Mouse (Mus musculus): ENCODE results near the gene Olfr539. TPM values are rescaled to one million over a fixed set of nuclear protein-coding genes. Genes with fewer than 3 reads are reported as not detected.
"Not testable (repeated sequence)": the region's sequence is repeated elsewhere in the genome, so short reads cannot be mapped to it uniquely, and the experiment has no call there.

Gene Olfr539
- polyA plus RNA-seq (2016; fragmentation: Nextera tagmentation; extraction: Ambion mirVana) = not detected in 2 replicates

DNA sequence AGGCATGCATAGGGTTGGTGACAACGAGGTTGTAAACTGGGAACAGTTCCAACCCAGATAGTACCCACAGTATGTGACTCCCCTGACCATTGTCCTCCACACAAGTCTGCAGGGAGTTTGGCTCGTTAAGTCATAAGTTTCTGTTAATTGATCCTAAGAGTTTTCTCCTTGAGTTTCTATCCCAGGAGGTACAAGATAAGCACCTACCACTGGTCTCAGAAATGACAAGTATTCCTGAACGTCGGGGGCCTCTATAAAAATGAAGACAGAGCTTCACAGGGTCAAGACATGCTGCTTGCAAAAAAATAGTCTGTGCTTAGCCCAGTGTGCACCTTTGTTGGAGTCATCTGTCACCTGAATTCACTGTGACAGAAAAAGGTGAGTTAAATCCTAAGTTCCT is at the start of gene Olfr539:
Gene Olfr539 (plus strand): TSS at position 301 of the 400 bp plus-strand sequence.
- 82% methylated on average over 4 of the region's 4 CpGs for WGBS
- H3K27ac ChIP-seq (replicated peaks) = no peak within 1 kb of the TSS
- H3K9me3 ChIP-seq = no peaks in the 10 kb centered on the region
- no peaks in the 10 kb centered on the region for H3K4me1 ChIP-seq
- H3K27me3 ChIP-seq (replicated peaks; ENCODE audit: low read depth, poor library complexity, severe bottlenecking) = no peaks in the 10 kb centered on the region
- no peak within 1 kb of the TSS for H3K4me3 ChIP-seq
- no peaks in the 10 kb centered on the region for H3K36me3 ChIP-seq (replicated peaks)
- no peak for DNase-seq (ENCODE audit: low spot score)

- DNase-seq (ENCODE audit: low spot score); H3K36me3 ChIP-seq (replicated peaks); H3K9me3 ChIP-seq; H3K27me3 ChIP-seq (replicated peaks; ENCODE audit: low read depth, poor library complexity, severe bottlenecking); H3K4me3 ChIP-seq; H3K27ac ChIP-seq (replicated peaks); H3K4me1 ChIP-seq: not testable (repeated sequence)
- WGBS = 91% methylated on average over 3 of the region's 3 CpGs
Measured at GRCm38 (mm10) chr7:140628670-140629069, 31.1 kb upstream of the Olfr539 start, which contains the start of gene Olfr61. Gene Olfr61, plus strand, starts transcription at chr7:140628970.

GRCm38 (mm10) chr7:140630559-140630958 is 29.2 kb upstream of the Olfr539 start:
- no peak overlapping the region for H3K27ac ChIP-seq (replicated peaks)
- no peak for DNase-seq (ENCODE audit: low spot score)
- no peaks in the 10 kb centered on the region for H3K9me3 ChIP-seq
- WGBS = 89% methylated on average over 1 of the region's 1 CpGs
- H3K36me3 ChIP-seq (replicated peaks) = no peaks in the 10 kb centered on the region
- no peaks in the 10 kb centered on the region for H3K27me3 ChIP-seq (replicated peaks; ENCODE audit: low read depth, poor library complexity, severe bottlenecking)
- H3K4me1 ChIP-seq = no peaks in the 10 kb centered on the region
- no peak overlapping the region for H3K4me3 ChIP-seq

DNA sequence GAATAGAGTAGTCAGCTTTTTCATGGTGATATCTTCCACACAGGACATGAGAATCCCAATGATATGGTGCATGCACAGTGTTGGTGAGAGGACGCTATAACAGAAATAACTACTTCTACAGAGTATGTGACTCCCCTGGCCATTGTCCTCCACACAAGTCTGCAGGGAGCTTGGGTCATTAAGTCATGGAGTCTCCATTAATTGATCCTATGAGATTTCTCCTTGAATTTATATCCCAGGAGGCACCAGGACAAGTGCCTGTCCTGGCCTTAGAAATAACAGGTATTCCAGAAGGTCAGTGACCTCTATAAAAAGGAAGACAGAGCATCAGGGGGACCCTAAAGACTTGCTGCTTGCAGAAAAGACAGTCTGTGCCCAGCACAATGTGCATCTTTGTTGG is 13.6 kb upstream of the Olfr539 start, which contains the start of gene Olfr53:
Gene Olfr53 (plus strand): TSS at position 301 of the 400 bp plus-strand sequence.
- 83% methylated on average over 1 of the region's 1 CpGs for WGBS
- H3K4me1 ChIP-seq = no peaks in the 10 kb centered on the region

DNA sequence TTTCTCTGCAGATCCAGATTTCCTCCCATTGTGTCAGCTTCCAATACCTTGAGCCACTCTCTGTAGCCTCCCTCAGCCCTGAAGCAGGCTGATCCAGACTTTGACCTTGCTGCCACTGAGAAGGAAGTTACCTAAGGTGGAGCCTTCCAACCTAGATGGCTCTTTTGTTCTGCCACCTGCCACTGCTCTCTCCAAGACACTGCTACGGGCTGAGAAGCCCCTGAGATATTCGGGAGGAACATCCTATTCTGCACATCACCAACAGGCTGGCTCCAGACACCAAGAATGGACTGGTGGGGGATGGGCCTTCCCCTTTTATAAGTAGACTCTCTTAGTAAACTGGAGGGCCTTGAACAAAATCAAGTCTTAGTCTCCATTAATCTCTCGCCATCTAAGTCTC is 11.0 kb downstream of the Olfr539 start:
- H3K4me3 ChIP-seq; DNase-seq (ENCODE audit: low spot score); H3K4me1 ChIP-seq; H3K27ac ChIP-seq (replicated peaks); H3K36me3 ChIP-seq (replicated peaks); H3K9me3 ChIP-seq; H3K27me3 ChIP-seq (replicated peaks; ENCODE audit: low read depth, poor library complexity, severe bottlenecking): not testable (repeated sequence)
- 82% methylated on average over 3 of the region's 3 CpGs for WGBS

More for the DNA sequence above, 13.6 kb upstream of the Olfr539 start, which contains the start of gene Olfr53:
- Histone ChIP-seq H3K4me3 (no peak within 1 kb of the TSS), H3K27ac (replicated peaks) (no peak within 1 kb of the TSS), H3K27me3 (replicated peaks; ENCODE audit: low read depth, poor library complexity, severe bottlenecking) (no peaks in the 10 kb centered on the region), H3K9me3 (no peaks in the 10 kb centered on the region), H3K36me3 (replicated peaks) (no peaks in the 10 kb centered on the region)
- DNase-seq (ENCODE audit: low spot score) = no peak

DNA sequence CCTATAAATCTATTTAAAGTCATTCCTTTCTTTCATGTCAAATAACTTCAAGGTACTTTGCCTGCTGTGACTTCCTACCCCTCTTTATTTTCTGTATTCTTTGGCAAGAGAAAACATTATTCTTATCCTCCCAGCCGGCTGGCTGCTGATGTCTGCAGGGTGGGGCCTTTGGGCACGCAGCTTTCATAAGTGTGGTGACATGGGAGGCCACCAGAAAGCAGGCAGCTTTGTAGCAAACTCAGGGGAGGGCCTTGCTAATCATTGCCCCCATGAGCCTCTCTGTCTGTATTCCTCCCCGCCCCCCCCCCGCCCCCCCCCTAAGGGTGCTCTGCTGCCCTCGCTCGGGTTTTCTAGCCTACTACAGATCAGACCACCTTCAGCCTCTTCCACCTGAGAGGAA is 16.1 kb downstream of the Olfr539 start:
- no peaks in the 10 kb centered on the region for H3K27me3 ChIP-seq (replicated peaks; ENCODE audit: low read depth, poor library complexity, severe bottlenecking)
- no peak overlapping the region for H3K27ac ChIP-seq (replicated peaks)
- H3K4me3 ChIP-seq = peak overlapping the region; percentile 35
- H3K36me3 ChIP-seq (replicated peaks) = no peaks in the 10 kb centered on the region
- peaks cover 4% of the 10 kb centered on the region; the same call in 1 of the 2 replicates for H3K9me3 ChIP-seq
- DNase-seq (ENCODE audit: low spot score) = no peak
- WGBS = 5% methylated on average over 6 of the region's 6 CpGs
- H3K4me1 ChIP-seq = peaks cover 5% of the 10 kb centered on the region; the same call in 1 of the 2 replicates

GRCm38 (mm10) chr7:140679591-140679990 is 19.9 kb downstream of the Olfr539 start:
- not testable (repeated sequence) for H3K4me1 ChIP-seq; H3K36me3 ChIP-seq (replicated peaks)
- 68% methylated on average over 4 of the region's 4 CpGs for WGBS

DNA sequence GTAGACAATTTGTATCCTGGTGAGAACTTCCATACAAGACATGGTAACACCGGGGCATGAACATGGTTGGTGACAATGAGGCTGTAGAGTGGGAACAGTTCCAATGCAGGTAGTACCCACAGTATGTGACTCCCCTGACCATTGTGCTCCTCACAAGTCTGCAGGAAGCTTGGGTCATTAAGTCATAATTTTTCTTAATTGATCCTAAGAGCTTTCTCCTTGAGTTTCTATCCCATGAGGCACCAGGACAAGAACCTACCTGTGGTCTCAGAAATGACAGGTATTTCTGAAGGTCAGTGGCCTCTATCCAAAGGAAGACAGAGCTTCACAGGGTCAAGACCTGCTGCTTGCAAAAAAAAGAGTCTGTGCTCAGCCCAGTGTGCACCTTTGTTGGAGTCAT is 21.9 kb downstream of the Olfr539 start, which contains the start of gene Olfr45:
Gene Olfr45 (plus strand): TSS at position 301 of the 400 bp plus-strand sequence.
- Histone ChIP-seq H3K9me3 (peaks cover 4% of the 10 kb centered on the region; the same call in 1 of the 2 replicates), H3K36me3 (replicated peaks) (no peaks in the 10 kb centered on the region), H3K27ac (replicated peaks) (no peak within 1 kb of the TSS)

More at GRCm38 (mm10) chr7:140679591-140679990, 19.9 kb downstream of the Olfr539 start:
- H3K27me3 ChIP-seq (replicated peaks; ENCODE audit: low read depth, poor library complexity, severe bottlenecking); H3K27ac ChIP-seq (replicated peaks); DNase-seq (ENCODE audit: low spot score); H3K4me3 ChIP-seq; H3K9me3 ChIP-seq: not testable (repeated sequence)

GRCm38 (mm10) chr7:140696967-140697366 is 37.2 kb downstream of the Olfr539 start, which contains the start of gene Olfr541:
Gene Olfr541, plus strand, starts transcription at chr7:140697267.
- no peak for DNase-seq (ENCODE audit: low spot score)
- Histone ChIP-seq H3K27ac (replicated peaks) (no peak within 1 kb of the TSS), H3K27me3 (replicated peaks; ENCODE audit: low read depth, poor library complexity, severe bottlenecking) (no peaks in the 10 kb centered on the region), H3K4me1 (no peaks in the 10 kb centered on the region), H3K4me3 (no peak within 1 kb of the TSS), H3K36me3 (replicated peaks) (no peaks in the 10 kb centered on the region), H3K9me3 (no peaks in the 10 kb centered on the region)

More for the DNA sequence above, 21.9 kb downstream of the Olfr539 start, which contains the start of gene Olfr45:
- H3K4me3 ChIP-seq = no peak within 1 kb of the TSS
- WGBS = 85% methylated on average over 1 of the region's 1 CpGs
- no peaks in the 10 kb centered on the region for H3K27me3 ChIP-seq (replicated peaks; ENCODE audit: low read depth, poor library complexity, severe bottlenecking)
- DNase-seq (ENCODE audit: low spot score) = no peak
- no peaks in the 10 kb centered on the region for H3K4me1 ChIP-seq

- H3K27me3 ChIP-seq (replicated peaks; ENCODE audit: low read depth, poor library complexity, severe bottlenecking) = no peaks in the 10 kb centered on the region
- 54% methylated on average over 2 of the region's 2 CpGs for WGBS
- no peaks in the 10 kb centered on the region for H3K9me3 ChIP-seq
- no peak overlapping the region for H3K4me3 ChIP-seq
- no peaks in the 10 kb centered on the region for H3K4me1 ChIP-seq
- no peaks in the 10 kb centered on the region for H3K36me3 ChIP-seq (replicated peaks)
- H3K27ac ChIP-seq (replicated peaks) = no peak overlapping the region
- no peak for DNase-seq (ENCODE audit: low spot score)
Measured at GRCm38 (mm10) chr7:140706348-140706747, 46.6 kb downstream of the Olfr539 start.

DNA sequence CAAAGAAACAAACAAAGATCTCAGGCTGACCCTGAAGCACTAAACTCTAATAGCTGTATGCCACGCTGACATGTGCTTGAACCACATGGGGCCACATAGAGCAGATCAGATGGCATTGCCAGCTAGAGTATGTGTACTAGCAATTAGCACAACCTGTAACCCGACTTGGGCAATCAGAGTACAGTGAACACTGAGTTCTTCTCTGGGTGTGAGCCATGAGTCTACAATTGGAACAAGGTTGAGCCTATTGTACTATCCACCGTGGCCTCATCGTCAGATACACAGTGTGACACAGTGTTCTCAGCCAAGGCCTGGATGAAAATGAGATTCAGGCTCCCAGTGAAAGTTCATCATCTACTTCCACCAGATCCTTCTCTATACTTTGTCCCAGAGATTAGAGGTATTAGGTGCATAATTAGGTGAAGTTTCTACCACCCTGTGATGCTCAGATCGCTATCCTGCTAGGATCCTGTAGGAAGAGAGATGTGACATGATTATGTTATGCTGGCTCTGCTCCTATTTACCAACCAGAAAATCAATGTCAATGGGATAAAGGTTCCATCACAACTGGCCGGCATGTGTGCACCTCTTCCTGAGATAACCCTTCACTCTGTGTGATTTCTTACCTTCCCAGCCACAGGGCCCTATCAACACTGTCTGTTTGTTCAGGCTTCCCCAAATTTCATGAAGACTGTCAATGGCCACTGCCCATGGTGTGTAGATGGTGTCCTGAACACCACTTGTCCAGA is 48.0 kb downstream of the Olfr539 start:
- no peak overlapping the region for H3K27ac ChIP-seq (replicated peaks)
- H3K27me3 ChIP-seq (replicated peaks; ENCODE audit: low read depth, poor library complexity, severe bottlenecking) = no peaks in the 10 kb centered on the region
- DNase-seq (ENCODE audit: low spot score) = no peak
- no peaks in the 10 kb centered on the region for H3K4me1 ChIP-seq
- WGBS = 88% methylated on average over 6 of the region's 6 CpGs
- no peaks in the 10 kb centered on the region for H3K36me3 ChIP-seq (replicated peaks)
- H3K9me3 ChIP-seq = no peaks in the 10 kb centered on the region
- H3K4me3 ChIP-seq = no peak overlapping the region

GRCm38 (mm10) chr7:140717155-140718055 is 57.7 kb downstream of the Olfr539 start:
- no peak overlapping the region for H3K4me3 ChIP-seq
- no peak for DNase-seq (ENCODE audit: low spot score)
- H3K9me3 ChIP-seq = no peaks in the 10 kb centered on the region
- no peaks in the 10 kb centered on the region for H3K36me3 ChIP-seq (replicated peaks)
- H3K4me1 ChIP-seq = no peaks in the 10 kb centered on the region
- 85% methylated on average over 7 of the region's 7 CpGs for WGBS
- H3K27ac ChIP-seq (replicated peaks) = no peak overlapping the region
- H3K27me3 ChIP-seq (replicated peaks; ENCODE audit: low read depth, poor library complexity, severe bottlenecking) = no peaks in the 10 kb centered on the region

Measured in embryonic facial prominence, embryonic 10.5 days (tissue).